Mouse (Mus musculus) adrenal gland, adult (tissue): Measurements from ENCODE around the gene Olfr159.
"Not testable (repeated sequence)": the region's sequence is repeated elsewhere in the genome, so short reads cannot be mapped to it uniquely, and the experiment has no call there.

Experiments
- DNase-seq, 2 experiments: peaks; one replicate each; pipeline ENCODE4 v3.0.0; 2022 to 2023; ENCODE audit warnings: low spot score in 1 of 2; ENCODE audit not compliant: inconsistent age in 2 of 2

Gene Olfr159

DNA sequence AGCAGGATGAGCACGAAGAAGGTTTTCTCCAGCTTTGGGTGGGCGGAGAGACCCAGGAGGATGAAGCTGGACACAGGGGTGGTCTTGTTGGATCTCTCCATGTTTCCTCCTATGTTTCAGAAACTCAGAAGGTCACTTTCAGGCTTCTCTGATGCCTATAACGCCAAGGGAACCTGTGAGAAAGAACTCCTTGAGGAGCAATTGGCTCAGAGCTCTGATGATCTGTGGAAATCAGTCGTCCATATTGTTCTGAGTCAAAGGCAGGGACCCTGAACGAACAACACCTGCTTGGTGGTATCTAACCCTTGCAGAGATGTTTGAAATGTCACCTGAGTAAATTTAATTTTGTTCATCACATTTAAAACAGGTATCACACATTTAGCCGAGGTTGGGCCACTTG, at the start of gene Olfr159:
TSS of gene Olfr159 (minus strand) at position 101 of the 400 bp plus-strand sequence.
- DNase-seq, result no peak

GRCm38 (mm10) chr4:43798936-43799335, 28.1 kb upstream of the Olfr159 start:
- DNase-seq, result peak in 1 of 2 experiments; percentile 28

DNA sequence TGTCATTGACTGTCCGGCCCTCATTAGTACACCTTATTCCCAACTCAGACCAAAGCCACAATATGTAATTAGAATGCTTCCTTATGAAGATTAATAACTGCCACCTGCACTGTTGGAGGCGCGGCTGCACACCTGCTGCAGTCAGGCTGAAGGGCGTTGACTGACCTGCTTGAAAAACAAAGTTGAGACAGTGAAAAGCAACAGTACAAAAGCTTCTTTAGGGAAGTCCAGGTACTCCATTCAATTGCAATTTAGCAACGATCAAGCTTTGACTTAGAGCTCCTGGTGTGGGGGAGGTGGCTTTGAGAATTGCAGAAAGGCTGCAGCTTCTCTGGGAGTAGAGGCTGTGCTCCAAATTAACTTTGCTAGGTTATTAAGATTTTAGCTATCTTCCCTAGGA, 25.0 kb upstream of the Olfr159 start:
- DNase-seq, result not testable (repeated sequence)

- DNase-seq, result no peak
Measured at GRCm38 (mm10) chr4:43795296-43795695, 24.5 kb upstream of the Olfr159 start.

DNA sequence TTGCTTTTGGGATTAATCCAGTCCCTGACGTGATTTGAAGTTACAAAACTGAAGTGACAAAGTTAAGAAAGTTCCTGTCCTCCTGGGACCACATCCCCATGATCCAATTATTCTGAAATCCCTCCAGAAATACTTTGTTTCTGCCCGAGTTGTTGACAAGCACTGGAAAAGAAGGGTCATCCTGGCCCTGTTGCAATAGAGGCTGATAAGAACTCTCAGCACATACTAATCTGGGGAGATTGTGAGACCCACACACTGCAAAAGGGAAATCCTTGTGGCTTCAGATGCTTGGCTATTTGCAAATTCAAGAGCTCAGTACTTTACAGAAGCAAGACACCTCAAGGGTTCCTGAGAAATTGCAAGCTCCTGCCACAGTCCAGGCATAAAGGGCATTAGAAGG, 1.5 kb upstream of the Olfr159 start:
- DNase-seq, result no peak

GRCm38 (mm10) chr4:43771626-43772025, 817 bp upstream of the Olfr159 start:
- DNase-seq, result no peak

- DNase-seq, result no peak
Measured at GRCm38 (mm10) chr4:43769374-43769773, 1.4 kb downstream of the Olfr159 start.

DNA sequence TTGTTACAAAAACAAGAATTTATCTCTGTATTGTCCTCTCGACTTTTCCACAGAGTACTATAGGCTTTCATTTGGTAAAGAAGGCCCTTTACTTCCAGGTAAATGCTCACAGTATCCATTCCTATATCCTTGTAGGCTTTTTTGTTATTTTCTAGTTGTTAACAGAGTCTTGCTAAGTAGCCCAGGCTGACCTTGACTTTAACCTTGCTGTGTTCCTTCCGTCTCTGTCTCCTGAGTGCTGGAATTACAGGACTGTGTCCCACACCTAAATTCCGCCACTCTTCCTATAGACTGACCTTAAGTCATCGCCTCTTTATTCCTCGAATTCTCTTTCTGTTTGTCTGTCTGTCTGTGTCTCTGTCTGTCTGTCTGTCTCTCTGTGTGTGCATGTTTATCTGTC, 2.5 kb downstream of the Olfr159 start:
- DNase-seq, result no peak

DNA sequence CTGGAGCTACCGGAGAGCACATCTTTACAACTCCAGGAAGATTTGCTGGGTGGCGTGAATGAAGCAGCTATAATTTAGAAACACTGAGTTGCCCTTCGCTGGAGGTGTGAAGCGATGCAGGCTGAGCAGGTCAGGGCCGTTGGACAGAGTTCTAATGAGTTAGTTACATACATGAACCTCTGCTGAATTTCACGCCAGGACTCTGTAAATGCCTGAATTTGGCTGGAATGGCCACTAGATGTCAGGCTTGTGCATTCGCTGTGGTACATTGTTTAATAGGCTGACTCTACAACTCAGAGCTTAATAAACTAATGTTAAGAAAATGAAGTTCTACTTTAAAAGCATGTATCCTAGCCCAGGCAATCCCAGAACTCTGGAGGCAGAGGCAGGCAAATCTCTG, 7.4 kb downstream of the Olfr159 start:
- DNase-seq, result peak; percentile 45 to 84

GRCm38 (mm10) chr4:43761336-43761735, 9.5 kb downstream of the Olfr159 start:
- no peak for DNase-seq

GRCm38 (mm10) chr4:43760460-43760859, 10.3 kb downstream of the Olfr159 start:
- peak; percentile 46 to 80 for DNase-seq

GRCm38 (mm10) chr4:43759571-43760418, 11.0 kb downstream of the Olfr159 start:
- DNase-seq, result no peak

GRCm38 (mm10) chr4:43757213-43757612, 13.6 kb downstream of the Olfr159 start:
- no peak for DNase-seq

GRCm38 (mm10) chr4:43745187-43745586, 25.6 kb downstream of the Olfr159 start:
- peak in 1 of 2 experiments; percentile 61 for DNase-seq

DNA sequence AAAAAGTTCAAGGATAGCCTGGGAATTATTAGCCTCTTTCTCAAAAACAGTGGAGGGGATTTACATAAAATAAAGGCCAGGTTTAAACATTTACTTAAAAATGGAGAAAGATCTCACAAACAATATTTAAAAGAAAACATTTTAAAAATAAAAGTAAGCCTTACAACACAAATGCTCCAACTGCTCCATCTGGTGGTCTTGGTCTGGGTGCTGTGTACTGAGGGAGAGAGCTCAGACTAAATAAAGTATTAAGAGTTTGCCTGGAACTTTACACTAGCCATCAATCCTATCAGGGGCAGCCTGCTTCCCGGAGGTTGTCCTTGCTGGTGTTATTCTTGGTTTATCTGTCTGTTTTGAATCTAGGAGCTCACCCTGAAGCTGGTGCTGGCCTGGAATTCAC, 27.7 kb downstream of the Olfr159 start:
- DNase-seq, result no peak

- DNase-seq, result no peak
Measured at GRCm38 (mm10) chr4:43742637-43743036, 28.2 kb downstream of the Olfr159 start.

GRCm38 (mm10) chr4:43741526-43741925, 29.3 kb downstream of the Olfr159 start:
- DNase-seq, result no peak

- no peak for DNase-seq
Measured at GRCm38 (mm10) chr4:43738989-43739674, 31.7 kb downstream of the Olfr159 start.

GRCm38 (mm10) chr4:43737144-43737543, 33.7 kb downstream of the Olfr159 start:
- no peak for DNase-seq

DNA sequence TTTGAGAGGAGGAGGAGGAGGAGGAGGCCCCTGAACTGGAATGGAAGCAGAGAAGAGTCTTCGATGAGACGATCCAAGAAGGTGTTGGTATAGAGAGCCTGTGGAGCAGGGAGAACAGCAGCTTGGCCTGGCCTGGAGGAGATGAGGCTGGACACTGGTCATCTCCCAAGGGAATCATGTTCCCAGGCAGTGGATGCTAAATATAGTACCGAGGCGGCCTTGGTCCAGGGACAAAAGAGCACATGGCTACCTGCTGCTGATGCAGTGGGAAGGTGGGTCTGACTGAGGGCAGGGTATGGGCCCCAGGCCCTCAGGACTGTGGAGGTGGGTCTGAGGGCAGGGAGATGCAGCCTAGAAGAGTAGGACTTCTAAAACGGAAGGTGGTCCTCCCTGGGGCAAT, 37.6 kb downstream of the Olfr159 start:
- peak; percentile 40 to 48 for DNase-seq

GRCm38 (mm10) chr4:43732171-43732570, 38.6 kb downstream of the Olfr159 start:
- DNase-seq, result no peak

- DNase-seq, result no peak
Measured at GRCm38 (mm10) chr4:43730750-43731297, 40.0 kb downstream of the Olfr159 start.
